Mouse (Mus musculus) C2C12 (cell line): ENCODE results near the gene Tpgs1. TPM values are rescaled to one million over a fixed set of nuclear protein-coding genes. Genes with fewer than 3 reads are reported as not detected.

Experiments used
- H3K27me3 ChIP-seq: one replicate; pipeline ENCODE4 v1.6.1; 2011; ENCODE audit not compliant: control insufficient read depth, insufficient read depth, insufficient read length
- H3K36me3 ChIP-seq: one replicate; pipeline ENCODE4 v1.6.1; 2011; ENCODE audit not compliant: control insufficient read depth, insufficient read depth
- H3K4me3 ChIP-seq: one replicate; pipeline ENCODE4 v1.5.1; 2011; ENCODE audit warnings: mild to moderate bottlenecking, control low read depth; ENCODE audit not compliant: poor library complexity, insufficient read depth, severe bottlenecking
- H3K79me2 ChIP-seq: one replicate; pipeline ENCODE4 v1.6.1; 2011; ENCODE audit not compliant: control insufficient read depth, insufficient read depth
- H3K79me3 ChIP-seq: one replicate; pipeline ENCODE4 v1.6.1; 2011; ENCODE audit warnings: low read depth, control low read depth
- H3ac ChIP-seq: one replicate; pipeline ENCODE3; 2011; ENCODE audit warnings: low read depth; ENCODE audit not compliant: control insufficient read depth, insufficient read length
- CEBPB ChIP-seq: IDR thresholded peaks from one replicate; pipeline ENCODE4 v1.6.1; 2011; ENCODE audit warnings: low read depth, mild to moderate bottlenecking, control low read depth, moderate library complexity
- CTCF ChIP-seq: IDR thresholded peaks from one replicate; pipeline ENCODE4 v1.5.1; 2011; ENCODE audit not compliant: control insufficient read depth, insufficient read depth, insufficient read length
- FOSL1 ChIP-seq: IDR thresholded peaks from one replicate; pipeline ENCODE4 v1.8.0; 2011; ENCODE audit warnings: mild to moderate bottlenecking, low read length; ENCODE audit not compliant: poor library complexity, insufficient read depth, severe bottlenecking
- MAX ChIP-seq: IDR thresholded peaks from one replicate; pipeline ENCODE4 v1.6.1; 2011; ENCODE audit warnings: mild to moderate bottlenecking, control low read depth
- MYOD1 ChIP-seq: IDR thresholded peaks from one replicate; pipeline ENCODE4 v1.6.1; 2011; ENCODE audit warnings: low read depth; ENCODE audit not compliant: control insufficient read depth, insufficient read length
- MYOG ChIP-seq: IDR thresholded peaks from one replicate; pipeline ENCODE4 v1.6.1; 2011; ENCODE audit not compliant: control insufficient read depth, insufficient read length; ENCODE audit errors: extremely low read depth
- USF1 ChIP-seq: IDR thresholded peaks from one replicate; pipeline ENCODE4 v1.6.1; 2011; ENCODE audit warnings: low read depth, mild to moderate bottlenecking, control low read depth, moderate library complexity
- polyA plus RNA-seq: library from polyadenylated mRNA; unstranded; fragments of >200 nt; fragmentation: generic; extraction: Trizol; gene quantifications from one replicate; pipeline ENCODE4 v1.2.1, GENCODE M21; 2012; ENCODE audit warnings: missing spikeins

The Tpgs1 gene
- polyA plus RNA-seq, 1 experiment: 80.7 TPM

GRCm38 (mm10) chr10:79716254-79716987 lies 47.3 kb downstream of the Tpgs1 start, which contains the start of gene Hcn2:
Hcn2 (plus strand) TSS chr10:79716634.
- no peak for TF ChIP-seq CEBPB
- TF ChIP-seq MAX: no peak
- no peak for TF ChIP-seq USF1
- no peak for TF ChIP-seq MYOG
- no peak for TF ChIP-seq FOSL1
- no peak for TF ChIP-seq CTCF
- TF ChIP-seq MYOD1: no peak
- Histone ChIP-seq H3K79me3 (no peaks in the 10 kb centered on the region), H3K27me3 (peaks cover 40% of the 10 kb centered on the region)

DNA sequence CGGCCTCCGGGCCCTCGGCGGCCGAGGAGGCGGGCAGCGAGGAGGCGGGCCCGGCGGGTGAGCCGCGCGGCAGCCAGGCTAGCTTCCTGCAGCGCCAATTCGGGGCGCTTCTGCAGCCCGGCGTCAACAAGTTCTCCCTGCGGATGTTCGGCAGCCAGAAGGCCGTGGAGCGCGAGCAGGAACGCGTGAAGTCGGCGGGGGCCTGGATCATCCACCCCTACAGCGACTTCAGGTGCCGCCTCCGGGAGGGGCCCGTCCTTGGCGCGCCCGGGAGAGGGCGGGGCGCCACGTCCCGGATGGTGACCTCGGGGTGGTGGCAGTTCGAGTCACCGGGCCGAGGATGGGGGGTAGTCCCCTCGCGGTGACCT lies 47.8 kb downstream of the Tpgs1 start:
- peaks cover 3% of the 10 kb centered on the region for H3K36me3 ChIP-seq
- no peaks in the 10 kb centered on the region for H3K79me3 ChIP-seq
- H3K4me3 ChIP-seq: peak overlapping the region; percentile 14
- peaks cover 42% of the 10 kb centered on the region for H3K27me3 ChIP-seq
- H3K79me2 ChIP-seq: no peaks in the 10 kb centered on the region
- TF ChIP-seq MAX: no peak
- no peak for TF ChIP-seq CTCF
- no peak for TF ChIP-seq MYOG
- no peak for TF ChIP-seq MYOD1
- no peak for TF ChIP-seq FOSL1
- no peak for TF ChIP-seq CEBPB
- no peak for TF ChIP-seq USF1
- no peak overlapping the region for H3ac ChIP-seq

More at GRCm38 (mm10) chr10:79716254-79716987, 47.3 kb downstream of the Tpgs1 start, which contains the start of gene Hcn2:
- Histone ChIP-seq H3K36me3 (peaks cover 8% of the 10 kb centered on the region), H3ac (peak within 1 kb of the TSS; percentile 47), H3K79me2 (no peaks in the 10 kb centered on the region), H3K4me3 (peak within 1 kb of the TSS; percentile 14)

DNA sequence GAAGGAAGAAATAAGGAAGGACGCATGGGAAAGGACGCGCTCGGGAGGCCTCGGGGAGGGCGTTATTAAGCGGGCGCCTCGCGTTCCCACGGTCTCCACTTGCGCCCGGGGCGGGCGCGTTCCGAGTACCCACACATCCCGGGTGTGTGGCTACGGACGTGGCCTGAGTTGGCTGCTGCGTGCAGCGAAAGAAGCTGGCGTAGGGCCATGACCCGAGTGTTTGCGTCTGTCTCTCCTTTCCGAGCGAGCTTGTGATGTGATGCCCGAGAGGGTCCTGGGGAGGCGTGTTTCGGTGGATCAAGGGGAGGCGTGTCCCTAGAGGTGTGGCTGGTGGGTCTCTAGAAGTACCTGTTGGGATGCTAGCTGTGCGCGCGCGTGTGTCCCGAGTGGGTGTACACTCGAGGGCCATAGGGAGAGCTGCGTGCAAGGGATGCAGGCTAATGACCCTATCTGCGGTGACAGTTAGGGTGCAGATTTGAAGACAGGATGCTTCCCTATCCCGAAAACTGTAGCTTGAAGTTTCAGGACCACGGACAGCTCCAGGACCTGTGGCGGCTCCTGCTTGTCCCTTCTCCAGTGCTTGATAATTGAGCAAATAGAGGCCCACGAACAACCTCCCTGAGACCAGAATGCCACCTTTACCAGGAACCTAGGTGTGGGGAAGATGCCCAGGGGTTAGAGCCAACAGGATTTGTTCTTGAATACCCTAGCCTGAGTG lies 48.6 kb downstream of the Tpgs1 start:
- no peak overlapping the region for H3K4me3 ChIP-seq
- H3K36me3 ChIP-seq: no peaks in the 10 kb centered on the region
- TF ChIP-seq MYOD1 (no peak), FOSL1 (no peak), MYOG (no peak), MAX (no peak)
- no peaks in the 10 kb centered on the region for H3K79me2 ChIP-seq
- H3K27me3 ChIP-seq: peaks cover 50% of the 10 kb centered on the region
- H3K79me3 ChIP-seq: no peaks in the 10 kb centered on the region
- H3ac ChIP-seq: no peak overlapping the region

- H3K36me3 ChIP-seq: no peaks in the 10 kb centered on the region
- peaks cover 45% of the 10 kb centered on the region for H3K27me3 ChIP-seq
Measured at GRCm38 (mm10) chr10:79721089-79721488, 51.9 kb downstream of the Tpgs1 start.

DNA sequence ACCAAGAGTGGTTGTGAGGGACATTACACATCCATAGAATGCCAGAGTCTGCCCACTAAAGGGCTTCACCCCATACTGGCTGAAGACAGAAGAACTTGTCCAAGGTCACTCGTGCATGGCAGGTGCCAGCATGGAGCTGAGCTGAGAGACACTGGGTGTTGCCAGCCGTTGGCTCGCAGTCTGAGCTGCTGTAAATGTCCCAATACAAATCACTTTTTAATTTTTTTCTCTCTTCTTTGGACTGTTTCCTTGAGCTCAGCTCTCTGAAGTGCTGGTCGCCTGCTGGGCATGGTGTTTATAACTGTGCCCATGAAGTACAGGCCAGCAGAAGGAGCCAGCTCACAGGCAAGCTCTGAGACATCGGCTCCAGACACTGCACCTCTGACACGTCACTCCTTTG lies 53.9 kb downstream of the Tpgs1 start:
- Histone ChIP-seq H3K36me3 (no peaks in the 10 kb centered on the region), H3K79me3 (no peaks in the 10 kb centered on the region), H3ac (no peak overlapping the region), H3K27me3 (peaks cover 27% of the 10 kb centered on the region), H3K79me2 (no peaks in the 10 kb centered on the region), H3K4me3 (no peak overlapping the region)
- TF ChIP-seq USF1 (no peak), FOSL1 (no peak), MAX (no peak), MYOD1 (no peak), MYOG (no peak), CTCF (no peak), CEBPB (no peak)

More at GRCm38 (mm10) chr10:79721089-79721488, 51.9 kb downstream of the Tpgs1 start:
- Histone ChIP-seq H3K4me3 (no peak overlapping the region), H3K79me2 (no peaks in the 10 kb centered on the region), H3K79me3 (no peaks in the 10 kb centered on the region), H3ac (no peak overlapping the region)
- TF ChIP-seq MAX: no peak
- TF ChIP-seq FOSL1: no peak
- TF ChIP-seq USF1: no peak
- TF ChIP-seq CEBPB: no peak
- TF ChIP-seq MYOG: no peak
- no peak for TF ChIP-seq MYOD1
- no peak for TF ChIP-seq CTCF

- no peak overlapping the region for H3K4me3 ChIP-seq
- no peaks in the 10 kb centered on the region for H3K79me3 ChIP-seq
- H3K79me2 ChIP-seq: no peaks in the 10 kb centered on the region
- no peak overlapping the region for H3ac ChIP-seq
- H3K36me3 ChIP-seq: no peaks in the 10 kb centered on the region
- TF ChIP-seq USF1: no peak
- peaks cover 27% of the 10 kb centered on the region for H3K27me3 ChIP-seq
Measured at GRCm38 (mm10) chr10:79723692-79724091, 54.5 kb downstream of the Tpgs1 start.

Other genes with a start within 250 kb of the Tpgs1 start
- not detected for gene Vmn2r83, start 200.6 kb upstream of the Tpgs1 start, polyA plus RNA-seq
- gene Plpp2, start 135.6 kb upstream of the Tpgs1 start, polyA plus RNA-seq: 166 TPM
- 26.9 TPM for gene Mier2, start 114.2 kb upstream of the Tpgs1 start, polyA plus RNA-seq
- gene Theg, start 82.0 kb upstream of the Tpgs1 start, polyA plus RNA-seq: not detected
- 0.07 TPM for gene C2cd4c, start 55.3 kb upstream of the Tpgs1 start, polyA plus RNA-seq
- gene Shc2, start 31.5 kb upstream of the Tpgs1 start, polyA plus RNA-seq: 3.5 TPM
- not detected for gene Odf3l2, start 23.6 kb upstream of the Tpgs1 start, polyA plus RNA-seq
- not detected for gene Madcam1, start 4.8 kb upstream of the Tpgs1 start, polyA plus RNA-seq
- gene Cdc34, start 12.8 kb downstream of the Tpgs1 start, polyA plus RNA-seq: 235 TPM
- 0.51 TPM for gene Gzmm, start 19.7 kb downstream of the Tpgs1 start, polyA plus RNA-seq
- gene Bsg, start 35.1 kb downstream of the Tpgs1 start, polyA plus RNA-seq: 749 TPM
- gene Hcn2, start 47.3 kb downstream of the Tpgs1 start, polyA plus RNA-seq: 0.34 TPM
- 56.5 TPM for gene Polrmt, start 77.2 kb downstream of the Tpgs1 start, polyA plus RNA-seq
- 0.29 TPM for gene Fgf22, start 85.7 kb downstream of the Tpgs1 start, polyA plus RNA-seq
- 116 TPM for gene Rnf126, start 97.6 kb downstream of the Tpgs1 start, polyA plus RNA-seq
- gene Fstl3, start 107.9 kb downstream of the Tpgs1 start, polyA plus RNA-seq: 12.1 TPM
- gene Prss57, start 121.6 kb downstream of the Tpgs1 start, polyA plus RNA-seq: not detected
- 39.9 TPM for gene Palm, start 124.2 kb downstream of the Tpgs1 start, polyA plus RNA-seq
- not detected for gene Misp, start 151.6 kb downstream of the Tpgs1 start, polyA plus RNA-seq
- 345 TPM for gene Ptbp1, start 185.1 kb downstream of the Tpgs1 start, polyA plus RNA-seq
- gene Prtn3, start 205.1 kb downstream of the Tpgs1 start, polyA plus RNA-seq: not detected
- gene Plppr3, start 205.3 kb downstream of the Tpgs1 start, polyA plus RNA-seq: 2.3 TPM
- gene Elane, start 216.9 kb downstream of the Tpgs1 start, polyA plus RNA-seq: not detected
- gene Cfd, start 221.5 kb downstream of the Tpgs1 start, polyA plus RNA-seq: not detected
- gene Med16, start 239.6 kb downstream of the Tpgs1 start, polyA plus RNA-seq: 32.5 TPM
- not detected for gene Gm26602, start 241.5 kb downstream of the Tpgs1 start, polyA plus RNA-seq
- 0.13 TPM for gene Kiss1r, start 247.6 kb downstream of the Tpgs1 start, polyA plus RNA-seq